Mouse (Mus musculus) midbrain, postnatal 0 days (tissue): Measurements from ENCODE around the gene Amz1. TPM values are rescaled to one million over a fixed set of nuclear protein-coding genes. Genes with fewer than 3 reads are reported as not detected.
A peak's percentile ranks its signal among the peaks of the same experiment; 100 is the strongest.

Experiments used
- ATAC-seq: fragments of 200-750 bp; cut with Nextera tagmentation; 2 replicates; pipeline ENCODE4 v1.8.0; 2017; ENCODE audit warnings: moderate number of reproducible peaks, mild to moderate bottlenecking, moderate TSS enrichment, moderate library complexity; ENCODE audit not compliant: low FRiP score
- DNase-seq: peaks from one replicate; pipeline ENCODE4 v3.0.0-alpha.2; 2015; ENCODE audit warnings: low spot score
- H3K27ac ChIP-seq: fragments of 300-500 bp; sonication (generic); 2 replicates; pipeline ENCODE4 v1.5.1; 2014; ENCODE audit warnings: low read depth, mild to moderate bottlenecking, low read length, mixed read lengths
- H3K27me3 ChIP-seq: fragments of 300-500 bp; sonication (generic); 2 replicates; pipeline ENCODE4 v1.6.1; 2014; ENCODE audit warnings: low read length, control low read depth, mixed read lengths; ENCODE audit not compliant: insufficient read depth
- H3K36me3 ChIP-seq: fragments of 300-500 bp; sonication (generic); 2 replicates; pipeline ENCODE4 v1.6.1; 2014; ENCODE audit warnings: low read length, control low read depth, mixed read lengths; ENCODE audit not compliant: insufficient read depth
- H3K4me1 ChIP-seq: fragments of 300-500 bp; sonication (generic); 2 replicates; pipeline ENCODE4 v1.6.1; 2014; ENCODE audit warnings: mild to moderate bottlenecking, control low read depth, antibody characterized with exemption, low read length, mixed read lengths; ENCODE audit not compliant: insufficient read depth
- H3K4me2 ChIP-seq: fragments of 300-500 bp; sonication (generic); 2 replicates; pipeline ENCODE4 v1.6.1; 2014; ENCODE audit warnings: low read depth, mild to moderate bottlenecking, low read length, mixed read lengths; ENCODE audit not compliant: poor library complexity, severe bottlenecking
- H3K4me3 ChIP-seq: fragments of 300-500 bp; sonication (generic); 2 replicates; pipeline ENCODE4 v1.5.1; 2014; ENCODE audit warnings: low read depth, mild to moderate bottlenecking, low read length, moderate library complexity
- H3K9ac ChIP-seq: fragments of 300-500 bp; sonication (generic); replicated peaks from 2 replicates; pipeline ENCODE4 v1.6.1; 2014; ENCODE audit warnings: mild to moderate bottlenecking, low read length, moderate library complexity, mixed read lengths; ENCODE audit not compliant: poor library complexity, severe bottlenecking
- H3K9me3 ChIP-seq: fragments of 300-500 bp; sonication (generic); 2 replicates; pipeline ENCODE4 v1.6.1; 2016; ENCODE audit warnings: low read length, control low read depth
- CTCF ChIP-seq: IDR thresholded peaks from 2 replicates; pipeline ENCODE4 v1.5.1; 2016; ENCODE audit warnings: antibody characterized with exemption, mild to moderate bottlenecking
- WGBS: fragments of 180-500 bp; shearing (Covaris S2); extraction: QIAGEN DNeasy Blood & Tissue Kit; methylation state at CpG from one replicate; pipeline ENCODE4 v1.1.7; 2014; 5-methylcytosine and 5-hydroxymethylcytosine counted together
- polyA plus RNA-seq: library from polyadenylated mRNA; unstranded; fragments of >200 nt; fragmentation: Nextera tagmentation; extraction: Ambion mirVana; gene quantifications from 2 replicates; pipeline ENCODE4 v1.2.1, GENCODE M21; 2015
- total RNA-seq: library from RNA; depleted of rRNA; stranded (reverse); fragments of >200 nt; gene quantifications from 2 replicates; pipeline ENCODE4 v1.2.3, GENCODE M21; 2014

The Amz1 gene
- total and polyA plus RNA-seq, 2 experiments from 2014 or later, result 14.9 to 15.6 TPM

- Histone ChIP-seq H3K9ac (no peak overlapping the region), H3K27me3 (no peaks in the 10 kb centered on the region), H3K4me2 (no peak overlapping the region), H3K9me3 (no peaks in the 10 kb centered on the region), H3K36me3 (peaks cover 28% of the 10 kb centered on the region), H3K27ac (no peak overlapping the region), H3K4me1 (0 out of 2 replicates have a peak, but pooled peaks cover under 1% of the 10 kb centered on the region), H3K4me3 (no peak overlapping the region)
- TF ChIP-seq CTCF, result no peak
- no peak for DNase-seq
- no peak for ATAC-seq
- 83% methylated on average over 9 of the region's 9 CpGs for WGBS
Measured at GRCm38 (mm10) chr5:140776968-140777367, 53.0 kb downstream of the Amz1 start.

GRCm38 (mm10) chr5:140781122-140781521, 57.2 kb downstream of the Amz1 start:
- Histone ChIP-seq H3K27ac (no peak overlapping the region), H3K4me2 (no peak overlapping the region), H3K4me3 (no peak overlapping the region), H3K27me3 (no peaks in the 10 kb centered on the region), H3K36me3 (peaks cover 44% of the 10 kb centered on the region), H3K4me1 (no peaks in the 10 kb centered on the region), H3K9ac (no peak overlapping the region), H3K9me3 (no peaks in the 10 kb centered on the region)
- ATAC-seq, result no peak
- DNase-seq, result no peak
- TF ChIP-seq CTCF, result no peak
- WGBS, result 93% methylated on average over 5 of the region's 5 CpGs

- 89% methylated on average over 8 of the region's 8 CpGs for WGBS
- no peak overlapping the region for H3K27ac ChIP-seq
- TF ChIP-seq CTCF, result no peak
Measured at GRCm38 (mm10) chr5:140781886-140782572, 58.1 kb downstream of the Amz1 start.

GRCm38 (mm10) chr5:140783577-140783976, 59.6 kb downstream of the Amz1 start:
- 96% methylated on average over 4 of the region's 4 CpGs for WGBS
- no peak overlapping the region for H3K27ac ChIP-seq
- ATAC-seq (no peak), DNase-seq (no peak)
- peaks cover 39% of the 10 kb centered on the region for H3K36me3 ChIP-seq
- H3K27me3 ChIP-seq, result no peaks in the 10 kb centered on the region
- no peak overlapping the region for H3K9ac ChIP-seq
- H3K4me1 ChIP-seq, result no peaks in the 10 kb centered on the region
- H3K9me3 ChIP-seq, result no peaks in the 10 kb centered on the region
- no peak overlapping the region for H3K4me3 ChIP-seq
- no peak overlapping the region for H3K4me2 ChIP-seq
- TF ChIP-seq CTCF, result 0 out of 2 replicates have a peak, but pooled peaks have one; percentile 28

More at GRCm38 (mm10) chr5:140781886-140782572, 58.1 kb downstream of the Amz1 start:
- ATAC-seq (no peak), DNase-seq (no peak)
- Histone ChIP-seq H3K4me3 (no peak overlapping the region), H3K9me3 (no peaks in the 10 kb centered on the region), H3K27me3 (no peaks in the 10 kb centered on the region), H3K4me2 (no peak overlapping the region), H3K4me1 (no peaks in the 10 kb centered on the region), H3K9ac (no peak overlapping the region), H3K36me3 (peaks cover 44% of the 10 kb centered on the region)

- Histone ChIP-seq H3K9ac (no peak overlapping the region), H3K36me3 (peaks cover 39% of the 10 kb centered on the region), H3K27ac (no peak overlapping the region), H3K4me1 (no peaks in the 10 kb centered on the region), H3K9me3 (no peaks in the 10 kb centered on the region), H3K4me2 (no peak overlapping the region), H3K4me3 (no peak overlapping the region), H3K27me3 (no peaks in the 10 kb centered on the region)
- DNase-seq (no peak), ATAC-seq (no peak)
- 78% methylated on average over 6 of the region's 6 CpGs for WGBS
- no peak for TF ChIP-seq CTCF
Measured at GRCm38 (mm10) chr5:140784288-140784687, 60.4 kb downstream of the Amz1 start.

GRCm38 (mm10) chr5:140785240-140785872, 61.4 kb downstream of the Amz1 start:
- Histone ChIP-seq H3K27me3 (no peaks in the 10 kb centered on the region), H3K4me3 (no peak overlapping the region), H3K4me2 (no peak overlapping the region), H3K27ac (no peak overlapping the region), H3K9me3 (no peaks in the 10 kb centered on the region), H3K36me3 (peaks cover 33% of the 10 kb centered on the region), H3K4me1 (peaks cover 3% of the 10 kb centered on the region; the same call in 1 of the 2 replicates), H3K9ac (no peak overlapping the region)
- 80% methylated on average over 13 of the region's 13 CpGs for WGBS
- no peak for DNase-seq
- TF ChIP-seq CTCF, result no peak
- ATAC-seq, result no peak
